Mouse (Mus musculus): Measurements from ENCODE around the gene Serpinf1. TPM values are rescaled to one million over a fixed set of nuclear protein-coding genes. Genes with fewer than 3 reads are reported as not detected.

Gene Serpinf1
- total and polyA plus RNA-seq, 2 experiments from 2014 or later, result 34.3 to 92.0 TPM

GRCm38 (mm10) chr11:75439363-75439762 lies 16.9 kb upstream of the Serpinf1 start, which contains the start of gene Serpinf2:
Serpinf2 (minus strand) TSS chr11:75439591.
- H3K36me3 ChIP-seq (ENCODE audit: insufficient read depth, low read length), result peaks cover 26% of the 10 kb centered on the region
- no peak for ATAC-seq (ENCODE audit: low FRiP score)
- 89% methylated on average over 6 of the region's 6 CpGs for WGBS

DNA sequence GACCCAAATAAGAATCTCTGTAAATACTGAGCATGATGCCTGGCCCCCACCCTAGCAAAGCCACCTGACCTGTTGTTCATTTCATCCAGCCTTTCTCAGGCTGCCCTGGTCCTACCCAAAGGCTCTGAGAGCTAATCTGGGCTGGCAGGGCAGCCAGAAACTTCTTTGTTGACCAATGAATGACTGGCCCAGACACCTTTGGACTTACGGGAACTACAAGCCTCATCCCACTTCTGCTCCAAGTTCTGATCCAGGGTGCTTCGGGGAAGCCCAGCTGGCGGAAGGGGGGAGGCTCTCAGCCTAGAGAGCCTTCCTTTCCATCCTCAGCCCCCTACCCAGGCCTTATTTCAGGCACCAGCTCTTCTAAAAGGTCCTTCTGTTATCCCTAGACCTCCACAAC lies 16.3 kb upstream of the Serpinf1 start:
- H3K36me3 ChIP-seq (ENCODE audit: insufficient read depth, low read length), result peaks cover 21% of the 10 kb centered on the region
- no peak overlapping the region for H3K4me3 ChIP-seq (ENCODE audit: low read depth, low read length)
- no peak overlapping the region for H3K4me2 ChIP-seq (ENCODE audit: low read depth, low read length, poor library complexity, severe bottlenecking)
- DNase-seq (ENCODE audit: low spot score) (no peak), ATAC-seq (ENCODE audit: low FRiP score) (no peak)
- TF ChIP-seq CTCF (IDR thresholded peaks at IDR 0.05), result no peak
- WGBS, result 88% methylated on average over 3 of the region's 3 CpGs
- H3K4me1 ChIP-seq (ENCODE audit: insufficient read depth, low read length), result no peaks in the 10 kb centered on the region
- H3K27me3 ChIP-seq (ENCODE audit: insufficient read depth, low read length), result no peaks in the 10 kb centered on the region
- H3K27ac ChIP-seq (ENCODE audit: low read depth, low read length), result no peak overlapping the region
- H3K9ac ChIP-seq (replicated peaks; ENCODE audit: low read length, poor library complexity, severe bottlenecking), result no peak overlapping the region
- no peaks in the 10 kb centered on the region for H3K9me3 ChIP-seq (ENCODE audit: low read length)

More at GRCm38 (mm10) chr11:75439363-75439762, 16.9 kb upstream of the Serpinf1 start, which contains the start of gene Serpinf2:
- no peaks in the 10 kb centered on the region for H3K9me3 ChIP-seq (ENCODE audit: low read length)
- no peaks in the 10 kb centered on the region for H3K27me3 ChIP-seq (ENCODE audit: insufficient read depth, low read length)
- no peak within 1 kb of the TSS for H3K27ac ChIP-seq (ENCODE audit: low read depth, low read length)
- H3K4me2 ChIP-seq (ENCODE audit: low read depth, low read length, poor library complexity, severe bottlenecking), result no peak within 1 kb of the TSS
- no peak within 1 kb of the TSS for H3K9ac ChIP-seq (replicated peaks; ENCODE audit: low read length, poor library complexity, severe bottlenecking)
- no peak for TF ChIP-seq CTCF (IDR thresholded peaks at IDR 0.05)
- H3K4me3 ChIP-seq (ENCODE audit: low read depth, low read length), result no peak within 1 kb of the TSS
- no peaks in the 10 kb centered on the region for H3K4me1 ChIP-seq (ENCODE audit: insufficient read depth, low read length)
- no peak for DNase-seq (ENCODE audit: low spot score)

DNA sequence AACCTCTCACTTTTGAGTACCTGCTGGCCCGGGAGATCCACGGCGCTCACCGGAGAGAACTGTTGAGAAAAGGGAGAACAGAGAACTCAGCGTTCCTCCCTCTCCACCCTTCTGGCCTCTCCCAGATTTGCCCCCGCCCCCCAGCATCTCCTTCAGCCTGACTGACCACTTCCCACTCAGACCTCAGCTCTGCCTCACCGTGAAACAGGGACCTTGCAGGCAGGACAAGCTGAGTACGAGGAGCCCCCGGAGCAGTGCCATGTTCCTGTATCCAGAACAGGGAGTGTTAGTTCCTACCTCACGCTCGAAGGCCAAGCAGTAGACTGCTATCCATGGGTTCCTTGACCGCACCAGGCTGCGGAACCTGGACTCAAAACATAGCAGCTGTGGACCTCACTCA lies 15.7 kb upstream of the Serpinf1 start:
- H3K4me2 ChIP-seq (ENCODE audit: low read depth, low read length, poor library complexity, severe bottlenecking), result no peak overlapping the region
- H3K4me3 ChIP-seq (ENCODE audit: low read depth, low read length), result no peak overlapping the region
- no peak for ATAC-seq (ENCODE audit: low FRiP score)
- no peaks in the 10 kb centered on the region for H3K9me3 ChIP-seq (ENCODE audit: low read length)
- TF ChIP-seq CTCF (IDR thresholded peaks at IDR 0.05), result no peak
- H3K9ac ChIP-seq (replicated peaks; ENCODE audit: low read length, poor library complexity, severe bottlenecking), result no peak overlapping the region
- no peak overlapping the region for H3K27ac ChIP-seq (ENCODE audit: low read depth, low read length)
- DNase-seq (ENCODE audit: low spot score), result no peak
- H3K36me3 ChIP-seq (ENCODE audit: insufficient read depth, low read length), result peaks cover 14% of the 10 kb centered on the region
- 87% methylated on average over 13 of the region's 13 CpGs for WGBS
- no peaks in the 10 kb centered on the region for H3K4me1 ChIP-seq (ENCODE audit: insufficient read depth, low read length)
- no peaks in the 10 kb centered on the region for H3K27me3 ChIP-seq (ENCODE audit: insufficient read depth, low read length)

DNA sequence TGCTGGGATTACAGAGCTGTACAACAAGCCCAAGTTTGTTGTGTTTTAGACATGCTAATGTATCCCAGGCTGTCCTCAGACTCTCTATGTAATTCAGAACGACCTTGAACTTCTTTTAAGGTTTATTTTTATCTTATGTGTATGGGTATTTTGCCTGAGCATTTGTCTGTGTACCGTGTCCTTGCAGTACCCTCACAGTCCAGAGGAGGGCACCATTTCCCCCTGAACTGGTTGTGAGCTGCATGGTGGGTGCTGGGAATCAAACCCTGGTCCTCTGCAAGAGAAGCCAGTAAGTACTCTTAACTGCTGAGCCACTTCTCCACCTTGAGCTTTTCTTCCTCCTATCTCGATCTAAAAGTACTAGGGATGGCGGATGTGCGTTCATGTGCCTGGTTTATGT lies 11.6 kb upstream of the Serpinf1 start:
- TF ChIP-seq CTCF (IDR thresholded peaks at IDR 0.05), result no peak; the same call in 1 of the 2 replicates
- ATAC-seq (ENCODE audit: low FRiP score) (no peak), DNase-seq (ENCODE audit: low spot score) (no peak)
- Histone ChIP-seq H3K36me3 (ENCODE audit: insufficient read depth, low read length) (no peaks in the 10 kb centered on the region), H3K9me3 (ENCODE audit: low read length) (no peaks in the 10 kb centered on the region), H3K4me1 (ENCODE audit: insufficient read depth, low read length) (no peaks in the 10 kb centered on the region), H3K27me3 (ENCODE audit: insufficient read depth, low read length) (no peaks in the 10 kb centered on the region), H3K4me2 (ENCODE audit: low read depth, low read length, poor library complexity, severe bottlenecking) (no peak overlapping the region), H3K9ac (replicated peaks; ENCODE audit: low read length, poor library complexity, severe bottlenecking) (no peak overlapping the region), H3K27ac (ENCODE audit: low read depth, low read length) (no peak overlapping the region), H3K4me3 (ENCODE audit: low read depth, low read length) (no peak overlapping the region)
- WGBS, result 89% methylated on average over 5 of the region's 5 CpGs

DNA sequence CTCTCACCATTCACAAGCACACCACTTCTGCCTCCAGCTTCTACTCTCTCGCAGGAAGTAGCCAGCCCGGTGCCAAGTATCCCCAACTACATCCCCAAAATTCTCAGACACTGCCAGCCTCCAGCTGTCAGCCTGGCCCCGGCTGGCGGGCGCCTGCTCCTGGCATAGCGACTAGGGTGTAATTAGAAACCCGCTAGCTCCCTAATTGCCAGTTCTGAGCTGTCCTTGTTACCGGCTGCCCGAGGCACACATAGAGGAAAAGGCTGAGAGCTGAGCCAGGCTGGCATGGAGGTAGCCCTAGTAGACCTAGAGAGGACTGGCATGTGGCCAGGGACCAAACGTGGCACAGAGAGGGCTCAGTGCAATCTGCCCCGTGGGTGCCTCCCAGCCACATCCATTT lies 8.8 kb upstream of the Serpinf1 start:
- no peak overlapping the region for H3K27ac ChIP-seq (ENCODE audit: low read depth, low read length)
- no peaks in the 10 kb centered on the region for H3K9me3 ChIP-seq (ENCODE audit: low read length)
- H3K36me3 ChIP-seq (ENCODE audit: insufficient read depth, low read length), result no peaks in the 10 kb centered on the region
- H3K9ac ChIP-seq (replicated peaks; ENCODE audit: low read length, poor library complexity, severe bottlenecking), result no peak overlapping the region
- no peak overlapping the region for H3K4me2 ChIP-seq (ENCODE audit: low read depth, low read length, poor library complexity, severe bottlenecking)
- peak; percentile 58 for ATAC-seq (ENCODE audit: low FRiP score)
- no peaks in the 10 kb centered on the region for H3K27me3 ChIP-seq (ENCODE audit: insufficient read depth, low read length)
- no peak for TF ChIP-seq CTCF (IDR thresholded peaks at IDR 0.05)
- H3K4me3 ChIP-seq (ENCODE audit: low read depth, low read length), result no peak overlapping the region
- WGBS, result 66% methylated on average over 11 of the region's 11 CpGs
- H3K4me1 ChIP-seq (ENCODE audit: insufficient read depth, low read length), result no peaks in the 10 kb centered on the region
- DNase-seq (ENCODE audit: low spot score), result peak; percentile 82

GRCm38 (mm10) chr11:75429019-75429705 lies 6.7 kb upstream of the Serpinf1 start:
- H3K9ac ChIP-seq (replicated peaks; ENCODE audit: low read length, poor library complexity, severe bottlenecking), result no peak overlapping the region
- no peaks in the 10 kb centered on the region for H3K9me3 ChIP-seq (ENCODE audit: low read length)
- no peak overlapping the region for H3K4me3 ChIP-seq (ENCODE audit: low read depth, low read length)
- no peak overlapping the region for H3K4me2 ChIP-seq (ENCODE audit: low read depth, low read length, poor library complexity, severe bottlenecking)
- no peak for ATAC-seq (ENCODE audit: low FRiP score)
- 89% methylated on average over 9 of the region's 9 CpGs for WGBS
- no peaks in the 10 kb centered on the region for H3K36me3 ChIP-seq (ENCODE audit: insufficient read depth, low read length)
- H3K4me1 ChIP-seq (ENCODE audit: insufficient read depth, low read length), result no peaks in the 10 kb centered on the region
- TF ChIP-seq CTCF (IDR thresholded peaks at IDR 0.05), result no peak
- no peaks in the 10 kb centered on the region for H3K27me3 ChIP-seq (ENCODE audit: insufficient read depth, low read length)
- no peak for DNase-seq (ENCODE audit: low spot score)
- no peak overlapping the region for H3K27ac ChIP-seq (ENCODE audit: low read depth, low read length)
